Mouse (Mus musculus) gastrocnemius, adult 18-20 months (tissue): ENCODE measurements at regions not wholly inside any gene's neighbourhood (a gene's known extent, or its start where the extent isn't known, plus 50 kb on each side); places are given as distances from the start of the nearest gene placed in this dataset.

Experiments
- DNase-seq: peaks from one replicate; pipeline ENCODE4 v3.0.0; 2021; ENCODE audit warnings: low spot score

DNA sequence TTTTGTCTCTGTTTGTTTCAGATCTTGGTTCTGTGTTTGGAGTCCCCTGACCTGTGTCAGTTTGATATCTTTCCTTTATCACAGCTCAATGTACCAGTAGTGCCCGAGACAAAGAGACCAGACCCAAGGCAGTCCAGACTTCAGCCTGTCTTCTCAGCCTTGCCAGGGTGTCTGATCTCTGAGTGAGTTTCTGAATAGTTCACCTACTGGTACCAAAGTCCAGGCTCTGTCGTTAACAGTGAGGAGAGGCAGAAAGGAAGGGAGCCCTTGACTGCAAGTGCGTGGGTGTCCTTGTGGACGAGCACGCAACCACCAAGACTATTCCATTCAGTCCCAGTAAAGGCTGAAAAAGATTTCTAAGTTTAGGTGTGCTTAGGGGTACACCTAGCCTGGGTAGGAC lies 50.8 kb upstream of the Haao start:
- DNase-seq = no peak
